Mouse (Mus musculus) heart, postnatal 25 days (tissue): ENCODE data around the gene Tenm4. TPM values are rescaled to one million over a fixed set of nuclear protein-coding genes. Genes with fewer than 3 reads are reported as not detected.

Experiments used
- DNase-seq: peaks from one replicate; pipeline ENCODE4 v3.0.0; 2022; ENCODE audit warnings: low spot score
- intact Hi-C: fragments of 180-260 bp; cut with DNase I; formaldehyde crosslinking; loops from one replicate; pipeline ENCODE4 v1.15.1; 2025
- total RNA-seq, 2 experiments: library from RNA; stranded (reverse); gene quantifications; 2 replicates each; pipeline ENCODE4 v1.2.3; 2021

Tenm4 gene
- total RNA-seq, 2 experiments from 2014 or later, result 1.0 to 1.1 TPM

- intact Hi-C loops, result no loop called here
- DNase-seq, result no peak
Observed at GRCm38 (mm10) chr7:96445771-96446170, 274.7 kb downstream of the Tenm4 start.

GRCm38 (mm10) chr7:96447806-96448397 is 276.9 kb downstream of the Tenm4 start:
- intact Hi-C loops, result no loop called here
- no peak for DNase-seq

- intact Hi-C loops, result no loop called here
Observed at GRCm38 (mm10) chr7:96455957-96456356, 284.9 kb downstream of the Tenm4 start.

GRCm38 (mm10) chr7:96456618-96457017 is 285.6 kb downstream of the Tenm4 start:
- intact Hi-C loops, result no loop called here

More at GRCm38 (mm10) chr7:96455957-96456356, 284.9 kb downstream of the Tenm4 start:
- DNase-seq, result no peak

GRCm38 (mm10) chr7:96457891-96458290 is 286.8 kb downstream of the Tenm4 start:
- no peak for DNase-seq
- intact Hi-C loops, result no loop called here

More at GRCm38 (mm10) chr7:96456618-96457017, 285.6 kb downstream of the Tenm4 start:
- DNase-seq, result no peak

- intact Hi-C loops, result no loop called here
Observed at GRCm38 (mm10) chr7:96458992-96459391, 287.9 kb downstream of the Tenm4 start.

GRCm38 (mm10) chr7:96466761-96467160 is 295.7 kb downstream of the Tenm4 start:
- no peak for DNase-seq
- intact Hi-C loops, result no loop called here

More at GRCm38 (mm10) chr7:96458992-96459391, 287.9 kb downstream of the Tenm4 start:
- no peak for DNase-seq

GRCm38 (mm10) chr7:96470821-96471220 is 299.8 kb downstream of the Tenm4 start:
- DNase-seq, result no peak
- intact Hi-C loops, result no loop called here

- intact Hi-C loops, result no loop called here
- no peak for DNase-seq
Observed at GRCm38 (mm10) chr7:96474560-96475089, 303.6 kb downstream of the Tenm4 start.

GRCm38 (mm10) chr7:96476987-96477613 is 306.1 kb downstream of the Tenm4 start:
- no peak for DNase-seq
- intact Hi-C loops, result no loop called here

- intact Hi-C loops, result no loop called here
- no peak for DNase-seq
Observed at GRCm38 (mm10) chr7:96479139-96479538, 308.1 kb downstream of the Tenm4 start.

GRCm38 (mm10) chr7:96480351-96480983 is 309.4 kb downstream of the Tenm4 start:
- intact Hi-C loops, result no loop called here
- no peak for DNase-seq

GRCm38 (mm10) chr7:96482953-96483352 is 311.9 kb downstream of the Tenm4 start:
- intact Hi-C loops, result no loop called here

GRCm38 (mm10) chr7:96484006-96484581 is 313.0 kb downstream of the Tenm4 start:
- intact Hi-C loops, result no loop called here
- no peak for DNase-seq

More at GRCm38 (mm10) chr7:96482953-96483352, 311.9 kb downstream of the Tenm4 start:
- no peak for DNase-seq

- intact Hi-C loops, result no loop called here
- no peak for DNase-seq
Observed at GRCm38 (mm10) chr7:96489348-96490076, 318.5 kb downstream of the Tenm4 start.

- DNase-seq, result no peak
Observed at GRCm38 (mm10) chr7:96491896-96492295, 320.9 kb downstream of the Tenm4 start.

GRCm38 (mm10) chr7:96492696-96493095 is 321.6 kb downstream of the Tenm4 start:
- intact Hi-C loops, result no loop called here

More at GRCm38 (mm10) chr7:96491896-96492295, 320.9 kb downstream of the Tenm4 start:
- intact Hi-C loops, result no loop called here

GRCm38 (mm10) chr7:96494057-96494456 is 323.0 kb downstream of the Tenm4 start:
- intact Hi-C loops, result no loop called here
- DNase-seq, result no peak

More at GRCm38 (mm10) chr7:96492696-96493095, 321.6 kb downstream of the Tenm4 start:
- DNase-seq, result no peak

- intact Hi-C loops, result loop anchor here (5.0 kb wide), 1 partner anchor 83 kb away; no protein-coding TSS in a partner anchor
- no peak for DNase-seq
Observed at GRCm38 (mm10) chr7:96500108-96500507, 329.1 kb downstream of the Tenm4 start.

GRCm38 (mm10) chr7:96500797-96501196 is 329.8 kb downstream of the Tenm4 start:
- intact Hi-C loops, result loop anchor here (5.0 kb wide), 1 partner anchor 83 kb away; no protein-coding TSS in a partner anchor
- DNase-seq, result no peak
